8 mouse cellular contexts compared by ENCODE assay signal in genomic region chr6:118138731-118139709, GRCm38 (mm10). TPM values are rescaled to one million over a fixed set of nuclear protein-coding genes. Genes with fewer than 3 reads are reported as not detected.
A peak's percentile ranks its signal among the peaks of the same experiment; 100 is the strongest.
DNase-seq lines count a peak whose midpoint lies in the region; ATAC-seq and TF ChIP-seq lines count a peak whose summit lies in the region.

Gene Csgalnact2 (minus strand): TSS chr6:118139140.

- H3K79me2 ChIP-seq in CH12.LX (replicated peaks; ENCODE audit: control insufficient read depth, extremely low read depth, insufficient read depth, poor library complexity, severe bottlenecking) = no peaks in the 10 kb centered on the region

- in situ Hi-C loops in CH12.LX (cut with MboI; ENCODE audit: low pct_ligation_motif_present, low pct_unique_long_range_greater_than_20kb, low sequenced_read_pairs) = no loop called here

- TF ChIP-seq EP300 in CH12.LX (IDR thresholded peaks at IDR 0.05; ENCODE audit: low read length) = no peak
- no peak for TF ChIP-seq EP300 in liver, postnatal 0 days (IDR thresholded peaks at IDR 0.05; ENCODE audit: low read depth)

- no peak for TF ChIP-seq RAD21 in CH12.LX (IDR thresholded peaks at IDR 0.05; ENCODE audit: low read depth, low read length)

- WGBS in forebrain, embryonic 12.5 days = 7% methylated on average over 66 of the region's 66 CpGs
- 5% methylated on average over 65 of the region's 66 CpGs for WGBS in large intestine, adult 2 months
- 6% methylated on average over 61 of the region's 66 CpGs for WGBS in liver, postnatal 0 days (ENCODE audit: insufficient replicate concordance)
- 7% methylated on average over 56 of the region's 66 CpGs for WGBS in neural tube, embryonic 14.5 days

- no peak within 1 kb of the TSS for H3K27ac ChIP-seq in CH12.LX (ENCODE audit: insufficient read depth, low read depth)
- peak within 1 kb of the TSS; percentile 74; the same call in 1 of the 2 replicates for H3K27ac ChIP-seq in forebrain, embryonic 12.5 days
- H3K27ac ChIP-seq in liver, postnatal 0 days (ENCODE audit: low read depth) = peak within 1 kb of the TSS; percentile 79
- peak within 1 kb of the TSS; percentile 68; the same call in 1 of the 2 replicates for H3K27ac ChIP-seq in neural tube, embryonic 14.5 days (ENCODE audit: low read depth, low read length)

- dilution Hi-C loops in CH12.LX (cut with MboI; ENCODE audit: extremely low pct_ligation_motif_present, extremely low pct_unique_long_range_greater_than_20kb, low sequenced_read_pairs) = no loop called here

- peak; percentile 99 for ATAC-seq in forebrain, embryonic 12.5 days (ENCODE audit: low FRiP score)
- peak; percentile 99 for ATAC-seq in liver, postnatal 0 days
- ATAC-seq in neural tube, embryonic 14.5 days (ENCODE audit: low read depth) = peak; percentile 99

- H3K4me1 ChIP-seq in CH12.LX (ENCODE audit: control insufficient read depth in 1 of 2, insufficient read depth in 2 of 2) = peaks cover 0 to 7% of the 10 kb centered on the region in 2 experiments; a peak in 1 of 4 replicates
- H3K4me1 ChIP-seq in forebrain, embryonic 12.5 days = peaks cover 3% of the 10 kb centered on the region; the same call in 1 of the 2 replicates
- H3K4me1 ChIP-seq in liver, postnatal 0 days (ENCODE audit: insufficient read depth) = peaks cover 5% of the 10 kb centered on the region
- H3K4me1 ChIP-seq in neural tube, embryonic 14.5 days (ENCODE audit: control insufficient read depth, insufficient read depth, low read length) = no peaks in the 10 kb centered on the region

- no peak for TF ChIP-seq CTCF in CH12.LX (conservative IDR thresholded peaks at IDR 0.05 in 1 of 2, IDR thresholded peaks at IDR 0.05 in 1 of 2; ENCODE audit: low read depth in 2 of 2, low read length in 2 of 2)
- no peak for TF ChIP-seq CTCF in liver, postnatal 0 days (IDR thresholded peaks at IDR 0.05; ENCODE audit: low read depth)

- peak within 1 kb of the TSS; percentile 60 to 71 (median 69) for H3K4me3 ChIP-seq in CH12.LX (replicated peaks in 1 of 3; ENCODE audit: low read depth in 2 of 3, low read length in 2 of 3, poor library complexity in 1 of 3)
- H3K4me3 ChIP-seq in forebrain, embryonic 12.5 days (replicated peaks) = peak within 1 kb of the TSS; percentile 73
- H3K4me3 ChIP-seq in liver, postnatal 0 days (ENCODE audit: low read depth, low read length) = peak within 1 kb of the TSS; percentile 81
- peak within 1 kb of the TSS; percentile 69 for H3K4me3 ChIP-seq in neural tube, embryonic 14.5 days (ENCODE audit: low read depth, low read length)

- H3K9me3 ChIP-seq in CH12.LX (replicated peaks; ENCODE audit: low read length) = peaks cover 6% of the 10 kb centered on the region
- no peaks in the 10 kb centered on the region for H3K9me3 ChIP-seq in forebrain, embryonic 12.5 days
- H3K9me3 ChIP-seq in liver, postnatal 0 days (ENCODE audit: low read length) = peaks cover 2% of the 10 kb centered on the region; the same call in 1 of the 2 replicates
- no peaks in the 10 kb centered on the region for H3K9me3 ChIP-seq in neural tube, embryonic 14.5 days (ENCODE audit: control insufficient read depth, low read length)

- TF ChIP-seq POLR2A in CH12.LX (IDR thresholded peaks at IDR 0.05; ENCODE audit: low read depth, low read length) = peak; percentile 63; the same call in 1 of the 2 replicates

- H3K9ac ChIP-seq in CH12.LX (ENCODE audit: insufficient read depth, low read depth) = peak within 1 kb of the TSS; percentile 58
- H3K9ac ChIP-seq in forebrain, embryonic 12.5 days = peak within 1 kb of the TSS; percentile 62
- peak within 1 kb of the TSS; percentile 73 for H3K9ac ChIP-seq in liver, postnatal 0 days (replicated peaks)
- H3K9ac ChIP-seq in neural tube, embryonic 14.5 days (replicated peaks; ENCODE audit: low read depth, low read length) = peak within 1 kb of the TSS; percentile 65

- intact Hi-C loops in heart, postnatal 10 days (cut with DNase I) = no loop called here

- H3K4me2 ChIP-seq in CH12.LX (ENCODE audit: insufficient read depth, low read depth, poor library complexity, severe bottlenecking) = peak within 1 kb of the TSS; percentile 99
- peak within 1 kb of the TSS; percentile 65 for H3K4me2 ChIP-seq in forebrain, embryonic 12.5 days
- peak within 1 kb of the TSS; percentile 81 for H3K4me2 ChIP-seq in liver, postnatal 0 days (ENCODE audit: low read depth, low read length)
- peak within 1 kb of the TSS; percentile 59 for H3K4me2 ChIP-seq in neural tube, embryonic 14.5 days (ENCODE audit: low read depth, low read length)

- H3K27me3 ChIP-seq in CH12.LX (replicated peaks) = peaks cover 50% of the 10 kb centered on the region
- H3K27me3 ChIP-seq in forebrain, embryonic 12.5 days = 0 out of 2 replicates have a peak, but pooled peaks cover 3% of the 10 kb centered on the region
- no peaks in the 10 kb centered on the region for H3K27me3 ChIP-seq in liver, postnatal 0 days (ENCODE audit: insufficient read depth, low read length)
- H3K27me3 ChIP-seq in neural tube, embryonic 14.5 days (ENCODE audit: control insufficient read depth, insufficient read depth, low read length) = no peaks in the 10 kb centered on the region

- DNase-seq in CH12.LX (ENCODE audit: extremely low read depth) = peak; percentile 73
- DNase-seq in c-Kit-positive CD71-positive TER-119-negative erythroid progenitor cells, embryonic 14.5 days (ENCODE audit: low read depth) = peak; percentile 73
- peak; percentile 97 for DNase-seq in heart, postnatal 10 days
- peak; percentile 48 for DNase-seq in large intestine, adult 2 months (ENCODE audit: low read depth, low spot score)
- peak; percentile 98 for DNase-seq in liver, postnatal 0 days
- DNase-seq in testis, postnatal 10 days (ENCODE audit: low spot score) = peak; percentile 98

- no peaks in the 10 kb centered on the region for H3K36me3 ChIP-seq in CH12.LX (replicated peaks in 1 of 2; ENCODE audit: control insufficient read depth in 1 of 2, insufficient read depth in 1 of 2, low read length in 1 of 2)
- no peaks in the 10 kb centered on the region for H3K36me3 ChIP-seq in forebrain, embryonic 12.5 days (replicated peaks)
- H3K36me3 ChIP-seq in liver, postnatal 0 days (replicated peaks; ENCODE audit: insufficient read depth, low read length) = no peaks in the 10 kb centered on the region
- no peaks in the 10 kb centered on the region for H3K36me3 ChIP-seq in neural tube, embryonic 14.5 days (ENCODE audit: control insufficient read depth, insufficient read depth, low read length)

TF ChIP-seq in CH12.LX, 34 proteins besides CTCF, POLR2A, EP300 and RAD21:
- TF ChIP-seq MAZ (IDR thresholded peaks at IDR 0.05; ENCODE audit: low read depth, low read length) (no peak), SMC3 (IDR thresholded peaks at IDR 0.05; ENCODE audit: low read depth, low read length) (no peak), UBTF (IDR thresholded peaks at IDR 0.05; ENCODE audit: low read depth, low read length) (peak; percentile 82), KAT2A (IDR thresholded peaks at IDR 0.05; ENCODE audit: insufficient replicate concordance, low read length) (0 out of 2 replicates have a peak, but pooled peaks have one; percentile 9), MEF2A (IDR thresholded peaks at IDR 0.05; ENCODE audit: borderline replicate concordance, low read depth, low read length) (no peak), ZNF384 (IDR thresholded peaks at IDR 0.05; ENCODE audit: low read depth, low read length) (peak; percentile 78), CHD1 (IDR thresholded peaks at IDR 0.05; ENCODE audit: low read depth, low read length) (no peak), HCFC1 (IDR thresholded peaks at IDR 0.05; ENCODE audit: low read depth, low read length) (peak; percentile 24; the same call in 1 of the 2 replicates), NRF1 (IDR thresholded peaks at IDR 0.05; ENCODE audit: low read depth, low read length) (peak; percentile 69), ELF1 (IDR thresholded peaks at IDR 0.05; ENCODE audit: low read depth, low read length) (peak; percentile 77), IRF4 (IDR thresholded peaks at IDR 0.05; ENCODE audit: low read depth, low read length) (peak; percentile 2; the same call in 1 of the 2 replicates), TCF12 (IDR thresholded peaks at IDR 0.05; ENCODE audit: low read depth, low read length) (peak; percentile 88), ZKSCAN1 (IDR thresholded peaks at IDR 0.05; ENCODE audit: borderline replicate concordance, low read depth, low read length) (no peak), MXI1 (IDR thresholded peaks at IDR 0.05; ENCODE audit: low read depth, low read length) (peak; percentile 57; the same call in 1 of the 2 replicates), NELFE (IDR thresholded peaks at IDR 0.05; ENCODE audit: low read depth, low read length) (peak; percentile 76), BHLHE40 (IDR thresholded peaks at IDR 0.05; ENCODE audit: low read depth, low read length) (no peak), POLR2AphosphoS2 (IDR thresholded peaks at IDR 0.05; ENCODE audit: low read depth, low read length) (no peak)

RNA-seq across cellular contexts. Expression of gene Csgalnact2, which starts in this region (rescaled TPM):
- 2.2 and 2.4 TPM in 2 replicates for total RNA-seq in CH12.LX (2012; rRNA removed)
- 6.4 and 7.3 TPM in 2 replicates for total RNA-seq in CH12.LX (2014; rRNA removed)
- polyA plus RNA-seq in CH12.LX (2012; ENCODE audit: insufficient read length, low read depth) = 2.1 and 3.0 TPM in 2 replicates
- 8.4 and 8.6 TPM in 2 replicates for polyA plus RNA-seq in forebrain, embryonic 12.5 days (2016; fragmentation: Nextera tagmentation; extraction: Ambion mirVana)
- 10 to 100 TPM; 19.1 to 20.2 TPM for total RNA-seq in heart, postnatal 10 days (2021)
- 1.4 and 1.5 TPM in 2 replicates for polyA plus RNA-seq in large intestine, adult 2 months (2012; rRNA removed)
- polyA plus RNA-seq in liver, postnatal 0 days (2015; fragmentation: Nextera tagmentation; extraction: Ambion mirVana) = 6.1 and 6.3 TPM in 2 replicates
- polyA plus RNA-seq in neural tube, embryonic 14.5 days (2014; fragmentation: Nextera tagmentation; extraction: Ambion mirVana) = 12.6 and 13.2 TPM in 2 replicates

Comparison
In these comparisons a context has a peak if more than half of its experiments do, and no peak if none do; other contexts are left out.
1. DNase-seq: peak in every context shown above with its lines; median percentile 98 in liver, postnatal 0 days; 98 in testis, postnatal 10 days; 97 in heart, postnatal 10 days; 73 in CH12.LX; 73 in c-Kit-positive CD71-positive TER-119-negative erythroid progenitor cells, embryonic 14.5 days; 48 in large intestine, adult 2 months.